Mouse (Mus musculus) CH12.LX (cell line): ENCODE measurements around the gene Nfat5.

Source experiments
- CTCF ChIP-seq, 2 experiments: IDR thresholded peaks in 1 of 2; conservative IDR thresholded peaks in 1 of 2; 2 replicates each; pipeline ENCODE4 v1.5.1; 2011 to 2012; ENCODE audit warnings: low read depth in 2 of 2, low read length in 2 of 2, improper control_type of control experiment in 1 of 2, inconsistent platforms in 1 of 2, mild to moderate bottlenecking in 1 of 2, moderate library complexity in 1 of 2
- POLR2A ChIP-seq: IDR thresholded peaks from 2 replicates; pipeline ENCODE4 v1.6.1; 2011; ENCODE audit warnings: low read depth, mild to moderate bottlenecking, improper control_type of control experiment, low read length
- RCOR1 ChIP-seq: conservative IDR thresholded peaks from 2 replicates; pipeline ENCODE4 v1.6.1; 2012; ENCODE audit warnings: low read depth, mild to moderate bottlenecking, inconsistent platforms, low read length, improper control_type of control experiment
- TCF12 ChIP-seq: IDR thresholded peaks from 2 replicates; pipeline ENCODE4 v1.6.1; 2014; ENCODE audit warnings: low read depth, mild to moderate bottlenecking, inconsistent platforms, low read length, improper control_type of control experiment
- ZC3H11A ChIP-seq: IDR thresholded peaks from 2 replicates; pipeline ENCODE4 v1.6.1; 2012; ENCODE audit warnings: low read depth, mild to moderate bottlenecking, inconsistent platforms, low read length, improper control_type of control experiment

DNA sequence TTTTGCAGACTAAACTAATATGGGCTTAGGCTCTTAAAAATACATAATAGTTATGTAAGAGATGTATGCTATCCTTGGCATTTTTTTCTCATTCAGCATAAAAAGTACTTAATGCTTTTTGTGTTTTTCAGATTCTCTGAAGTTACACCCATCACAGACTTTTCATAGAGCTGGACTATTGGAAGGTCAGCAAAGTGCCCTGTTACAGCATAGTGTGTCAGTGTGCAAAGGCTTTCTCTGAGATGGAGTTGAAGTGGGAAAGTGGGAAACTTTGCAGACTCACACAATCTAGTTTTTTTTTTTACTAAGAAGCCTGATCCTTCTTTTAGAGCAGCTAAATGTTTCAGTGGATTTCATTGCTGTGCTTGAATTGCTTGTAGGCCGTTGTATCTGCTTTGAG is 2.2 kb downstream of the Nfat5 start:
- no peak for TF ChIP-seq CTCF (conservative IDR thresholded peaks at IDR 0.05 in 1 of 2, IDR thresholded peaks at IDR 0.05 in 1 of 2; ENCODE audit: low read depth in 2 of 2, low read length in 2 of 2)
- no peak for TF ChIP-seq RCOR1
- no peak for TF ChIP-seq POLR2A
- no peak for TF ChIP-seq ZC3H11A
- TF ChIP-seq TCF12 = no peak
